Mouse (Mus musculus): ENCODE results near the gene Tcp1. TPM values are rescaled to one million over a fixed set of nuclear protein-coding genes. Genes with fewer than 3 reads are reported as not detected.
"Not testable (repeated sequence)": the region's sequence is repeated elsewhere in the genome, so short reads cannot be mapped to it uniquely, and the experiment has no call there.

Gene Tcp1
- 152 and 176 TPM in 2 replicates for polyA plus RNA-seq (2012; rRNA removed)

GRCm38 (mm10) chr17:12915488-12915880 lies at the start of gene Tcp1:
TSS of gene Tcp1 (plus strand) at chr17:12915701.
- DNase-seq (ENCODE audit: low spot score): peak; percentile 35

- DNase-seq (ENCODE audit: low spot score): no peak
Observed at GRCm38 (mm10) chr17:12866853-12867252, 48.6 kb upstream of the Tcp1 start.

- DNase-seq (ENCODE audit: low spot score): no peak
Observed at GRCm38 (mm10) chr17:12868043-12868442, 47.5 kb upstream of the Tcp1 start, which contains the start of gene Mas1. TSS of gene Mas1 (minus strand) at chr17:12868143.

- DNase-seq (ENCODE audit: low spot score): no peak
Observed at GRCm38 (mm10) chr17:12868640-12869039, 46.9 kb upstream of the Tcp1 start.

- DNase-seq (ENCODE audit: low spot score): no peak
Observed at GRCm38 (mm10) chr17:12872275-12873028, 43.0 kb upstream of the Tcp1 start.

- no peak for DNase-seq (ENCODE audit: low spot score)
Observed at GRCm38 (mm10) chr17:12875734-12876133, 39.8 kb upstream of the Tcp1 start, which contains the start of gene Mrgprh. TSS of gene Mrgprh (plus strand) at chr17:12876034.

GRCm38 (mm10) chr17:12880178-12880577 lies 35.3 kb upstream of the Tcp1 start:
- peak; percentile 48 for DNase-seq (ENCODE audit: low spot score)

GRCm38 (mm10) chr17:12881216-12881615 lies 34.3 kb upstream of the Tcp1 start:
- DNase-seq (ENCODE audit: low spot score): no peak

- no peak for DNase-seq (ENCODE audit: low spot score)
Observed at GRCm38 (mm10) chr17:12886620-12887019, 28.9 kb upstream of the Tcp1 start.

- DNase-seq (ENCODE audit: low spot score): no peak
Observed at GRCm38 (mm10) chr17:12887021-12887775, 28.3 kb upstream of the Tcp1 start.

- no peak for DNase-seq (ENCODE audit: low spot score)
Observed at GRCm38 (mm10) chr17:12891054-12891453, 24.4 kb upstream of the Tcp1 start.

GRCm38 (mm10) chr17:12892033-12892432 lies 23.5 kb upstream of the Tcp1 start:
- no peak for DNase-seq (ENCODE audit: low spot score)

GRCm38 (mm10) chr17:12897674-12898073 lies 17.8 kb upstream of the Tcp1 start:
- no peak for DNase-seq (ENCODE audit: low spot score)

- DNase-seq (ENCODE audit: low spot score): not testable (repeated sequence)
Observed at GRCm38 (mm10) chr17:12898607-12899006, 16.9 kb upstream of the Tcp1 start.

GRCm38 (mm10) chr17:12902291-12902690 lies 13.2 kb upstream of the Tcp1 start:
- DNase-seq (ENCODE audit: low spot score): no peak

- no peak for DNase-seq (ENCODE audit: low spot score)
Observed at GRCm38 (mm10) chr17:12903372-12904333, 11.8 kb upstream of the Tcp1 start.

- DNase-seq (ENCODE audit: low spot score): no peak
Observed at GRCm38 (mm10) chr17:12904349-12904748, 11.2 kb upstream of the Tcp1 start.

GRCm38 (mm10) chr17:12905810-12906209 lies 9.7 kb upstream of the Tcp1 start:
- DNase-seq (ENCODE audit: low spot score): no peak

GRCm38 (mm10) chr17:12906436-12906835 lies 9.1 kb upstream of the Tcp1 start:
- DNase-seq (ENCODE audit: low spot score): no peak

GRCm38 (mm10) chr17:12909361-12910280 lies 5.9 kb upstream of the Tcp1 start, which contains the start of gene Pnldc1:
TSS of gene Pnldc1 (minus strand) at chr17:12910230.
- no peak for DNase-seq (ENCODE audit: low spot score)

GRCm38 (mm10) chr17:12910391-12910790 lies 5.1 kb upstream of the Tcp1 start:
- no peak for DNase-seq (ENCODE audit: low spot score)

Data from urinary bladder, adult 2 months (tissue).